Mouse (Mus musculus): ENCODE measurements around the gene Psmd8. TPM values are rescaled to one million over a fixed set of nuclear protein-coding genes. Genes with fewer than 3 reads are reported as not detected.
A peak's percentile ranks its signal among the peaks of the same experiment; 100 is the strongest.
"Not testable (repeated sequence)": the region's sequence is repeated elsewhere in the genome, so short reads cannot be mapped to it uniquely, and the experiment has no call there.

Gene Psmd8
- polyA plus RNA-seq (2015; fragmentation: Nextera tagmentation; extraction: Ambion mirVana) = 267 and 277 TPM in 2 replicates

GRCm38 (mm10) chr7:29180077-29180853 is at the start of gene Psmd8:
Gene Psmd8 (minus strand): TSS chr7:29180701.
- Histone ChIP-seq H3K36me3 (ENCODE audit: control insufficient read depth, insufficient read depth) (peaks cover 12% of the 10 kb centered on the region), H3K4me2 (ENCODE audit: low read length) (peak within 1 kb of the TSS; percentile 75), H3K9ac (replicated peaks; ENCODE audit: low read depth, low read length) (peak within 1 kb of the TSS; percentile 81), H3K27me3 (replicated peaks; ENCODE audit: control insufficient read depth, insufficient read depth, low read length) (no peaks in the 10 kb centered on the region), H3K4me1 (replicated peaks; ENCODE audit: control insufficient read depth, insufficient read depth, low read length) (peaks cover 17% of the 10 kb centered on the region), H3K27ac (ENCODE audit: low read length) (peak within 1 kb of the TSS; percentile 71), H3K9me3 (ENCODE audit: control insufficient read depth, low read length) (no peaks in the 10 kb centered on the region), H3K4me3 (replicated peaks; ENCODE audit: low read length) (peak within 1 kb of the TSS; percentile 77)
- ATAC-seq = peak; percentile 96
- WGBS = under 1% methylated on average over 61 of the region's 62 CpGs

GRCm38 (mm10) chr7:29228202-29228601 is 47.7 kb upstream of the Psmd8 start:
- peaks cover 27% of the 10 kb centered on the region for H3K27me3 ChIP-seq (replicated peaks; ENCODE audit: control insufficient read depth, insufficient read depth, low read length)
- WGBS = 82% methylated on average over 4 of the region's 4 CpGs
- no peak overlapping the region for H3K9ac ChIP-seq (replicated peaks; ENCODE audit: low read depth, low read length)
- H3K27ac ChIP-seq (ENCODE audit: low read length) = no peak overlapping the region
- peaks cover 13% of the 10 kb centered on the region for H3K4me1 ChIP-seq (replicated peaks; ENCODE audit: control insufficient read depth, insufficient read depth, low read length)
- no peaks in the 10 kb centered on the region for H3K9me3 ChIP-seq (ENCODE audit: control insufficient read depth, low read length)
- H3K36me3 ChIP-seq (ENCODE audit: control insufficient read depth, insufficient read depth) = no peaks in the 10 kb centered on the region
- no peak overlapping the region for H3K4me3 ChIP-seq (replicated peaks; ENCODE audit: low read length)
- no peak overlapping the region for H3K4me2 ChIP-seq (ENCODE audit: low read length)
- no peak for ATAC-seq

GRCm38 (mm10) chr7:29225520-29225919 is 45.0 kb upstream of the Psmd8 start:
- Histone ChIP-seq H3K4me1 (replicated peaks; ENCODE audit: control insufficient read depth, insufficient read depth, low read length) (peaks cover 6% of the 10 kb centered on the region; the same call in 1 of the 2 replicates), H3K9me3 (ENCODE audit: control insufficient read depth, low read length) (0 out of 2 replicates have a peak, but pooled peaks cover 2% of the 10 kb centered on the region), H3K9ac (replicated peaks; ENCODE audit: low read depth, low read length) (peak overlapping the region; percentile 29; the same call in 1 of the 2 replicates), H3K27me3 (replicated peaks; ENCODE audit: control insufficient read depth, insufficient read depth, low read length) (peaks cover 5% of the 10 kb centered on the region), H3K36me3 (ENCODE audit: control insufficient read depth, insufficient read depth) (no peaks in the 10 kb centered on the region), H3K4me2 (ENCODE audit: low read length) (no peak overlapping the region; the same call in 1 of the 2 replicates), H3K27ac (ENCODE audit: low read length) (no peak overlapping the region), H3K4me3 (replicated peaks; ENCODE audit: low read length) (no peak overlapping the region)
- 67% methylated on average over 13 of the region's 13 CpGs for WGBS
- no peak for ATAC-seq

GRCm38 (mm10) chr7:29224756-29225394 is 44.4 kb upstream of the Psmd8 start:
- Histone ChIP-seq H3K27me3 (replicated peaks; ENCODE audit: control insufficient read depth, insufficient read depth, low read length) (peaks cover 2% of the 10 kb centered on the region; the same call in 1 of the 2 replicates), H3K9me3 (ENCODE audit: control insufficient read depth, low read length) (peaks cover 4% of the 10 kb centered on the region; the same call in 1 of the 2 replicates), H3K9ac (replicated peaks; ENCODE audit: low read depth, low read length) (peak overlapping the region; percentile 29; the same call in 1 of the 2 replicates), H3K36me3 (ENCODE audit: control insufficient read depth, insufficient read depth) (no peaks in the 10 kb centered on the region), H3K27ac (ENCODE audit: low read length) (no peak overlapping the region), H3K4me1 (replicated peaks; ENCODE audit: control insufficient read depth, insufficient read depth, low read length) (peaks cover 6% of the 10 kb centered on the region; the same call in 1 of the 2 replicates), H3K4me3 (replicated peaks; ENCODE audit: low read length) (no peak overlapping the region), H3K4me2 (ENCODE audit: low read length) (peak overlapping the region; percentile 6)
- WGBS = 10% methylated on average over 16 of the region's 16 CpGs
- ATAC-seq = no peak

- Histone ChIP-seq H3K36me3 (ENCODE audit: control insufficient read depth, insufficient read depth) (no peaks in the 10 kb centered on the region), H3K4me3 (replicated peaks; ENCODE audit: low read length) (no peak overlapping the region), H3K9me3 (ENCODE audit: control insufficient read depth, low read length) (peaks cover 1% of the 10 kb centered on the region; the same call in 1 of the 2 replicates), H3K27me3 (replicated peaks; ENCODE audit: control insufficient read depth, insufficient read depth, low read length) (0 out of 2 replicates have a peak, but pooled peaks cover 11% of the 10 kb centered on the region), H3K9ac (replicated peaks; ENCODE audit: low read depth, low read length) (no peak overlapping the region), H3K4me1 (replicated peaks; ENCODE audit: control insufficient read depth, insufficient read depth, low read length) (peaks cover 6% of the 10 kb centered on the region; the same call in 1 of the 2 replicates), H3K4me2 (ENCODE audit: low read length) (no peak overlapping the region), H3K27ac (ENCODE audit: low read length) (no peak overlapping the region)
- 46% methylated on average over 15 of the region's 15 CpGs for WGBS
- no peak for ATAC-seq
Measured at GRCm38 (mm10) chr7:29214846-29215245, 34.3 kb upstream of the Psmd8 start.

- peak overlapping the region; percentile 49 for H3K4me2 ChIP-seq (ENCODE audit: low read length)
- peaks cover 6% of the 10 kb centered on the region; the same call in 1 of the 2 replicates for H3K4me1 ChIP-seq (replicated peaks; ENCODE audit: control insufficient read depth, insufficient read depth, low read length)
- 63% methylated on average over 2 of the region's 2 CpGs for WGBS
- H3K4me3 ChIP-seq (replicated peaks; ENCODE audit: low read length) = no peak overlapping the region
- H3K27me3 ChIP-seq (replicated peaks; ENCODE audit: control insufficient read depth, insufficient read depth, low read length) = 0 out of 2 replicates have a peak, but pooled peaks cover 11% of the 10 kb centered on the region
- no peak overlapping the region for H3K27ac ChIP-seq (ENCODE audit: low read length)
- no peak overlapping the region for H3K9ac ChIP-seq (replicated peaks; ENCODE audit: low read depth, low read length)
- H3K9me3 ChIP-seq (ENCODE audit: control insufficient read depth, low read length) = no peaks in the 10 kb centered on the region
- no peaks in the 10 kb centered on the region for H3K36me3 ChIP-seq (ENCODE audit: control insufficient read depth, insufficient read depth)
- no peak for ATAC-seq
Measured at GRCm38 (mm10) chr7:29214236-29214635, 33.7 kb upstream of the Psmd8 start.

- WGBS = 2% methylated on average over 20 of the region's 20 CpGs
- no peaks in the 10 kb centered on the region for H3K9me3 ChIP-seq (ENCODE audit: control insufficient read depth, low read length)
- no peak within 1 kb of the TSS for H3K27ac ChIP-seq (ENCODE audit: low read length)
- no peak within 1 kb of the TSS; the same call in 1 of the 2 replicates for H3K9ac ChIP-seq (replicated peaks; ENCODE audit: low read depth, low read length)
- 0 out of 2 replicates have a peak, but pooled peaks cover 11% of the 10 kb centered on the region for H3K27me3 ChIP-seq (replicated peaks; ENCODE audit: control insufficient read depth, insufficient read depth, low read length)
- H3K36me3 ChIP-seq (ENCODE audit: control insufficient read depth, insufficient read depth) = no peaks in the 10 kb centered on the region
- peaks cover 6% of the 10 kb centered on the region; the same call in 1 of the 2 replicates for H3K4me1 ChIP-seq (replicated peaks; ENCODE audit: control insufficient read depth, insufficient read depth, low read length)
- peak within 1 kb of the TSS; percentile 49 for H3K4me2 ChIP-seq (ENCODE audit: low read length)
- H3K4me3 ChIP-seq (replicated peaks; ENCODE audit: low read length) = peak within 1 kb of the TSS; percentile 30
- ATAC-seq = peak; percentile 77
Measured at GRCm38 (mm10) chr7:29213675-29214082, 33.2 kb upstream of the Psmd8 start, which contains the start of gene Catsperg1. Gene Catsperg1 (minus strand): TSS chr7:29214035.

- not testable (repeated sequence) for H3K36me3 ChIP-seq (ENCODE audit: control insufficient read depth, insufficient read depth); H3K9me3 ChIP-seq (ENCODE audit: control insufficient read depth, low read length); H3K27ac ChIP-seq (ENCODE audit: low read length); H3K4me1 ChIP-seq (replicated peaks; ENCODE audit: control insufficient read depth, insufficient read depth, low read length); H3K9ac ChIP-seq (replicated peaks; ENCODE audit: low read depth, low read length)
- 0 out of 2 replicates have a peak, but pooled peaks cover 11% of the 10 kb centered on the region for H3K27me3 ChIP-seq (replicated peaks; ENCODE audit: control insufficient read depth, insufficient read depth, low read length)
- 0 out of 2 replicates have a peak, but pooled peaks have one; percentile 25 for ATAC-seq
- peak overlapping the region; percentile 30 for H3K4me3 ChIP-seq (replicated peaks; ENCODE audit: low read length)
- WGBS = 16% methylated on average over 40 of the region's 40 CpGs
- H3K4me2 ChIP-seq (ENCODE audit: low read length) = peak overlapping the region; percentile 49
Measured at GRCm38 (mm10) chr7:29212775-29213560, 32.5 kb upstream of the Psmd8 start.

All from forebrain, embryonic 16.5 days (tissue).